Mouse (Mus musculus): ENCODE data around the gene Casq2. TPM values are rescaled to one million over a fixed set of nuclear protein-coding genes. Genes with fewer than 3 reads are reported as not detected.
A peak's percentile ranks its signal among the peaks of the same experiment; 100 is the strongest.

Gene Casq2
- polyA plus RNA-seq, 1 experiment from 2014 or later, result 196 TPM

GRCm38 (mm10) chr3:102164911-102165310 lies 78.7 kb downstream of the Casq2 start:
- Histone ChIP-seq H3K4me1 (peaks cover 51% of the 10 kb centered on the region), H3K9ac (no peak overlapping the region)
- WGBS, result 61% methylated on average over 4 of the region's 4 CpGs

DNA sequence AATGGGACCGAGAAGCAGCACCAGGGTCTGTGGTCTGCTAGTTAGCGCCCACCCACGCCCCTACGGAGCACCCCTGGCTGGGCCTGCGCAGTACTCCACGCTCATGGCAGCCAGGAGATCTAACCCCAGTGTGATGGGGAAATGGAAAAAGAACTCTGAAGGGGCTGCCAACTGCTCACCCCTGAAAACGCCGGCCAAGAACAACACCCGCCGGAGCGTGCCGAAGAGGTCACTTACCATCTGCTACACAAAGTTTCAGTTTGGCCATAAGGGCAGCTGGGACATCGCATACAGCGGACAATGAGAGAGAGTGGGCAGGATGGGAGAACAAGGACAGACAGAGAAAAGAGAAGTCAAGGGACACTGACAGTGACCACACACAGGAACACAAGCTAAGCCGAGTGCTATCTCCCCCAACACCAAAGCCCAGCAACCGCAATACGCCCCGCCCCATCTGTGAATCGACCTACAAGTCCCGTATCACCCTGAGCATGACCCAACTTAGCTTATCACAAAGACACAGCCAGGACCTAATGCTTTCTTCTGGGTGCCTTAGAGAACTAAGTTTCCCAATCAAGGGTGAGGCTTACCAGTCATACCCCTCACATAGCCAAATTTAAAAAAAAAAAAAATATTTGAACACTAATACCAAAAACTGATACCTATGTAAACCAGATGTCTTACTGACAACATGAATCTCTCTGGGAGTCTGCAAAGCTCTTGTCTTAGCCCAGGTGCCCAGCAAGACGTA lies 79.5 kb downstream of the Casq2 start:
- Histone ChIP-seq H3K4me3 (peak overlapping the region; percentile 34), H3K27ac (replicated peaks) (peak overlapping the region; percentile 73), H3K4me2 (peak overlapping the region; percentile 52), H3K4me1 (peaks cover 58% of the 10 kb centered on the region), H3K9me3 (no peaks in the 10 kb centered on the region), H3K36me3 (peaks cover 56% of the 10 kb centered on the region), H3K9ac (peak overlapping the region; percentile 37; the same call in 1 of the 2 replicates), H3K27me3 (replicated peaks) (no peaks in the 10 kb centered on the region)
- peak; percentile 57 for ATAC-seq (ENCODE audit: extremely low read depth, insufficient number of reproducible peaks, low FRiP score, low TSS enrichment)
- 59% methylated on average over 21 of the region's 21 CpGs for WGBS

More at GRCm38 (mm10) chr3:102164911-102165310, 78.7 kb downstream of the Casq2 start:
- peak overlapping the region; percentile 52 for H3K4me2 ChIP-seq
- peak overlapping the region; percentile 42; the same call in 1 of the 2 replicates for H3K27ac ChIP-seq (replicated peaks)
- H3K4me3 ChIP-seq, result peak overlapping the region; percentile 34
- peaks cover 61% of the 10 kb centered on the region for H3K36me3 ChIP-seq
- no peaks in the 10 kb centered on the region for H3K27me3 ChIP-seq (replicated peaks)
- ATAC-seq (ENCODE audit: extremely low read depth, insufficient number of reproducible peaks, low FRiP score, low TSS enrichment), result no peak
- H3K9me3 ChIP-seq, result no peaks in the 10 kb centered on the region

- H3K27ac ChIP-seq (replicated peaks), result peak overlapping the region; percentile 73
- WGBS, result 57% methylated on average over 4 of the region's 4 CpGs
- H3K36me3 ChIP-seq, result peaks cover 50% of the 10 kb centered on the region
- ATAC-seq (ENCODE audit: extremely low read depth, insufficient number of reproducible peaks, low FRiP score, low TSS enrichment), result no peak
- H3K9me3 ChIP-seq, result no peaks in the 10 kb centered on the region
- H3K27me3 ChIP-seq (replicated peaks), result no peaks in the 10 kb centered on the region
- no peak overlapping the region for H3K4me3 ChIP-seq
- peaks cover 64% of the 10 kb centered on the region for H3K4me1 ChIP-seq
- H3K4me2 ChIP-seq, result peak overlapping the region; percentile 52; the same call in 1 of the 2 replicates
- H3K9ac ChIP-seq, result no peak overlapping the region
Measured at GRCm38 (mm10) chr3:102166287-102166620, 80.0 kb downstream of the Casq2 start.

GRCm38 (mm10) chr3:102166794-102167193 lies 80.6 kb downstream of the Casq2 start:
- no peak for ATAC-seq (ENCODE audit: extremely low read depth, insufficient number of reproducible peaks, low FRiP score, low TSS enrichment)
- no peaks in the 10 kb centered on the region for H3K9me3 ChIP-seq
- 80% methylated on average over 8 of the region's 8 CpGs for WGBS
- peak overlapping the region; percentile 11 for H3K9ac ChIP-seq
- H3K4me3 ChIP-seq, result no peak overlapping the region
- peaks cover 45% of the 10 kb centered on the region for H3K36me3 ChIP-seq
- no peaks in the 10 kb centered on the region for H3K27me3 ChIP-seq (replicated peaks)
- peak overlapping the region; percentile 73; the same call in 1 of the 2 replicates for H3K27ac ChIP-seq (replicated peaks)
- H3K4me1 ChIP-seq, result peaks cover 69% of the 10 kb centered on the region
- peak overlapping the region; percentile 9; the same call in 1 of the 2 replicates for H3K4me2 ChIP-seq

- peaks cover 36% of the 10 kb centered on the region for H3K36me3 ChIP-seq
- peak overlapping the region; percentile 62 for H3K9ac ChIP-seq
- H3K4me2 ChIP-seq, result peak overlapping the region; percentile 40
- 11% methylated on average over 10 of the region's 10 CpGs for WGBS
- ATAC-seq (ENCODE audit: extremely low read depth, insufficient number of reproducible peaks, low FRiP score, low TSS enrichment), result no peak
- H3K27me3 ChIP-seq (replicated peaks), result no peaks in the 10 kb centered on the region
- H3K9me3 ChIP-seq, result no peaks in the 10 kb centered on the region
- no peak overlapping the region for H3K4me3 ChIP-seq
- H3K4me1 ChIP-seq, result peaks cover 77% of the 10 kb centered on the region
- H3K27ac ChIP-seq (replicated peaks), result peak overlapping the region; percentile 89
Measured at GRCm38 (mm10) chr3:102167555-102168210, 81.5 kb downstream of the Casq2 start.

GRCm38 (mm10) chr3:102169197-102169905 lies 83.1 kb downstream of the Casq2 start:
- 0 out of 2 replicates have a peak overlapping the region, but pooled peaks have one; percentile 34 for H3K9ac ChIP-seq
- no peaks in the 10 kb centered on the region for H3K9me3 ChIP-seq
- ATAC-seq (ENCODE audit: extremely low read depth, insufficient number of reproducible peaks, low FRiP score, low TSS enrichment), result peak; percentile 56; the same call in 1 of the 2 replicates
- WGBS, result 20% methylated on average over 13 of the region's 13 CpGs
- H3K36me3 ChIP-seq, result peaks cover 19% of the 10 kb centered on the region
- H3K27ac ChIP-seq (replicated peaks), result peak overlapping the region; percentile 89
- peak overlapping the region; percentile 18 for H3K4me2 ChIP-seq
- no peak overlapping the region for H3K4me3 ChIP-seq
- no peaks in the 10 kb centered on the region for H3K27me3 ChIP-seq (replicated peaks)
- H3K4me1 ChIP-seq, result peaks cover 94% of the 10 kb centered on the region

DNA sequence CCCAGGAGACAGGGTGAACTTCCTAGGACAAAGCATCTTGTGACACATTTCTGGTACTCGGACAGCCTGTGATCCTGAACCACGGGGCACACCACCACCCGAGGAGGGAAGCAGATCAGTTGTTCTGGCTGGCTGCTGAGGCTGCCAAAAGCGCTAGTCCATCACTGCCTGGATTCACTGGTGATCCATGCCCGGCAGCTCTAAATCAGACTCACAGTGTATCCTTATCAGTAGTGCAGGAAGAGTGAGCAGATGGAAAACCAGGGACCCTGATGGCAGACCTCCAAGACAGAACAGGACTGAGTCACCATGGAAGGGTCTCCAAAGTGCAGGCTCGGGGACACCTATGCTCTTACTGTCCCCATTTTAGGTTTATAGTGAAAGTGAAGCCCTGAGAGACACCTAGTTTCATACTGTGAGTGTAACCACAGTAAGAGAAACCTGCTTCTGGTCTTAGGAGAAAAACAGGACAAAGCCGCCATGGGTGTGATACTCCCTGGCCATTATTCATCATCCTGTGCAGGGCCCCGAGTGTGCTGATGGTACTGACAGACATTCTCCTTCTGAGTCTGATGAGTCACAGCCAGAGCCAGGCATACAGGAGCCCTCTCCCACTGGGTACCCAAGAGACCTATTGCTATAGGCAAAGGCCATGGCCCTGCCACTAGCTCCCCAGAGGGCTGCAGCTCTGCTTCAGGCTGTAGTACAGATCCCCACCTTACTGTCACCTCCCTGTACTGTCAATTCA lies 88.1 kb downstream of the Casq2 start:
- 0 out of 2 replicates have a peak overlapping the region, but pooled peaks have one; percentile 0 for H3K4me2 ChIP-seq
- peak overlapping the region; percentile 17; the same call in 1 of the 2 replicates for H3K9ac ChIP-seq

DNA sequence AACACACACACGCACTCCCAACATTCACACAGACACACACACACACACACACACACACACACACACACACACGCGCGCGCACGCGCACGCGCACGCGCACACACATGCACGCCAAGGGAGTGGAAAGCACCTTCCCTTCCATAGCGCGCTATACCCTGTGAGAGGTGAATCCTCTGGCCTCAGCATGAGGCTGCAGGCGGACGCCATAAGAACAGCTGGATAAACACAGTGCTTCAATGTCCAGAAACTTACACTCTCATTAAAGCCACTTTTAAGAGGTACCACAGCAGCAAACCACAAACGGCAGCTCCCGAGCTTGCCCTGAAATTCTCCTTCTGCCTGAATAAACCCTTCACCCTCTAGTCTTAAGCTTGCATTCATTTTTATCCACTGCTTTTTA lies 89.5 kb downstream of the Casq2 start:
- Histone ChIP-seq H3K27me3 (replicated peaks) (no peaks in the 10 kb centered on the region), H3K27ac (replicated peaks) (no peak overlapping the region), H3K4me1 (peaks cover 68% of the 10 kb centered on the region), H3K4me2 (no peak overlapping the region), H3K9ac (no peak overlapping the region), H3K4me3 (no peak overlapping the region), H3K36me3 (peaks cover 18% of the 10 kb centered on the region), H3K9me3 (no peaks in the 10 kb centered on the region)
- 93% methylated on average over 17 of the region's 18 CpGs for whole genome bisulfite sequencing
- ATAC-seq (ENCODE audit: extremely low read depth, insufficient number of reproducible peaks, low FRiP score, low TSS enrichment), result no peak

More for the DNA sequence above, 88.1 kb downstream of the Casq2 start:
- Histone ChIP-seq H3K27me3 (replicated peaks) (no peaks in the 10 kb centered on the region), H3K4me1 (peaks cover 69% of the 10 kb centered on the region), H3K27ac (replicated peaks) (peak overlapping the region; percentile 76), H3K9me3 (no peaks in the 10 kb centered on the region), H3K36me3 (peaks cover 18% of the 10 kb centered on the region), H3K4me3 (no peak overlapping the region)
- WGBS, result 17% methylated on average over 8 of the region's 8 CpGs
- no peak for ATAC-seq (ENCODE audit: extremely low read depth, insufficient number of reproducible peaks, low FRiP score, low TSS enrichment)

- ATAC-seq (ENCODE audit: extremely low read depth, insufficient number of reproducible peaks, low FRiP score, low TSS enrichment), result no peak
- Histone ChIP-seq H3K4me1 (peaks cover 68% of the 10 kb centered on the region), H3K9me3 (no peaks in the 10 kb centered on the region), H3K27me3 (replicated peaks) (no peaks in the 10 kb centered on the region), H3K27ac (replicated peaks) (no peak overlapping the region), H3K9ac (no peak overlapping the region), H3K4me2 (no peak overlapping the region), H3K4me3 (no peak overlapping the region), H3K36me3 (peaks cover 19% of the 10 kb centered on the region)
- 85% methylated on average over 5 of the region's 5 CpGs for WGBS
Measured at GRCm38 (mm10) chr3:102176116-102176515, 89.9 kb downstream of the Casq2 start.

- 92% methylated on average over 12 of the region's 12 CpGs for WGBS
- H3K4me3 ChIP-seq, result no peak overlapping the region
- H3K36me3 ChIP-seq, result peaks cover 35% of the 10 kb centered on the region
- no peaks in the 10 kb centered on the region for H3K27me3 ChIP-seq (replicated peaks)
- H3K4me2 ChIP-seq, result no peak overlapping the region
- no peaks in the 10 kb centered on the region for H3K9me3 ChIP-seq
- no peak overlapping the region for H3K9ac ChIP-seq
- peaks cover 54% of the 10 kb centered on the region for H3K4me1 ChIP-seq
- no peak overlapping the region for H3K27ac ChIP-seq (replicated peaks)
- no peak for ATAC-seq (ENCODE audit: extremely low read depth, insufficient number of reproducible peaks, low FRiP score, low TSS enrichment)
Measured at GRCm38 (mm10) chr3:102177837-102178615, 91.8 kb downstream of the Casq2 start.

Data from heart, embryonic 13.5 days (tissue).